ENCODE assay signal across 22 mouse cellular contexts in the genomic region with DNA sequence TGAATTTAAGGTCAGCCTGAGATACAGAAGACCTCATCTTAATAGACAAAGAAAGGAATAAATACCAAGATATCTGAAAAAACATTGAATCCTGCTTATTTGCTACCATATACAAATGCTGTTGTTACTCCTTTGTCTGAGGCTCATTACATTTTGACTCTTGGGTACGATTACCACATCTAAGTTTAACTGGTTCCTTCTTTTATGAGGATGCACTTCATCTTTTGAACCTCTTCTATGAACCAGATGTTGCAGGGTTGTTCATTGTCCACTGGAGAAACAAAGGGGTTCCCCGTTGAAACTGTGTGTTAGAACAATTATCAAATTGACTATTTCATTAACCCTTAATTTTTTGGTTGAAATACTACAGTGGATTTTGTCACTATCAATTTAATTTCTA.
"Had no signal": no experiment of that assay in that cellular context is flagged by ENCODE, and none has a peak within 500 bp of the region (broad histone marks: within the 10 kb centered on the region; RNA-seq: fewer than 3 reads in every experiment).

No protein-coding gene starts in this region.

- DNase-seq: cerebellum, adult 2 months; cerebellum, adult 8-10 months; cerebellum, adult 9-10 months; cerebellum, adult 9-11 months; cerebellum, postnatal 10 days; cerebellum, postnatal 14 days; cerebellum, postnatal 25 days; cerebellum, postnatal 36 days; embryo, embryonic 11 days; forebrain, postnatal 0 days; gastrocnemius, adult 2 months; gastrocnemius, postnatal 10 days; gastrocnemius, postnatal 14 days; gastrocnemius, postnatal 25 days; gastrocnemius, postnatal 36 days; heart, adult 11 months; heart, adult 18-20 months; heart, adult 2 months had no signal

- ATAC-seq: forebrain, embryonic 13.5 days; forebrain, embryonic 14.5 days; forebrain, embryonic 15.5 days; forebrain, embryonic 16.5 days; forebrain, postnatal 0 days had no signal
